In the genomic region with DNA sequence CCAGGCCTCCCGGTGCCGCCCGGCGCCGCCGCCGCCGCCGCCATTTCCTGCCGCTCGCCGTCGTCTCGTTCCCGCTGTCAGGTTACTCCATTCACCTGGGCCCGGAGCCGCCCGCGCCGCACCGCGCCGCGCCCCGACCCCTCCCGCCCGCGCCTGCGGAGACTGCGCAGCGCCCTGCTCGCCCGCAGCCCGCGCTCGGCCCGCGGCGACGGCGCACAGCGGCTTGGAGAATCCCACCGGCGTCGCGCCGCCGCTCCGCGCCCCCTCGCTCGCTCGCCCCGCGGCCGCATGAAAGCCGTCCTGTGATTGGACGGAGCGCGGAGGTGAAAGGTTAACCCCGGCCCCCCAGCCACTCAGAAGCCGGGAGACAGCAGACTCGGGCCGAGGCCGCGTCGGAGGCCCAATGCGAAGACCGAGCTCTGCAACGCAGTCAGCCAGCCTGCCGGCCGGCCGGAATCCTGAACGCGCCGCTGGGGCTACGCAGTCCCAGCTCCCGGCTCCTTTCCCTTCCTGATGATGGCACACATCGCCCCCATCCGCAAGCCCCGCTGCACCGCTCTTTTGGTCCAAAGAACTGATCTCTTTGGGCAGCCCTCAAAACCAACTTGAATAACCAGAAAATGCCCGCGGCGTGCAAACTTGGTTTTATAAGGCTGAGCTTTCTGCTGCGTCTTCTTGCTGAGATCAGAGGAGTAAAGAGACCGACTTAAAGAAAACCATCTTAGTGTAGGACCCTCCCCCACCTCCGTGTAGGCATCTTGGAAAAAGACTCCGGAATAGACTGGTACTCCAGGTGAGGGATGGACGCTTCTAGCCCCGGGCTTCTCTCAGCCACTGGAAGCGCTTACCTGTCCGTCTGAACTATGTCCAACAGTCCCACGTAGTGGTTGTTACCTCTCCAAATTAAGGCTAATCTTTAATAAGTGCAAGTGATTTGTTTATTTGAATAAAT, we compare ENCODE assay signal across 8 mouse cellular contexts. TPM values are rescaled to one million over a fixed set of nuclear protein-coding genes. Genes with fewer than 3 reads are reported as not detected.
DNase-seq lines count a peak whose midpoint lies in the region; ATAC-seq lines count a peak whose summit lies in the region.

A gene (minus strand): TSS at position 139 of the 952 bp plus-strand sequence.

- peak within 1 kb of the TSS; percentile 96 for H3K4me2 ChIP-seq in heart, embryonic 14.5 days (ENCODE audit: low read length)
- peak within 1 kb of the TSS; percentile 94 for H3K4me2 ChIP-seq in liver, embryonic 13.5 days
- H3K4me2 ChIP-seq in stomach, embryonic 16.5 days (ENCODE audit: low read depth, low read length), result peak within 1 kb of the TSS; percentile 96

- no peaks in the 10 kb centered on the region for H3K27me3 ChIP-seq in heart, embryonic 14.5 days (ENCODE audit: control insufficient read depth, insufficient read depth, low read length)
- H3K27me3 ChIP-seq in liver, embryonic 13.5 days, result no peaks in the 10 kb centered on the region
- H3K27me3 ChIP-seq in stomach, embryonic 16.5 days (ENCODE audit: control insufficient read depth, insufficient read depth, low read length), result no peaks in the 10 kb centered on the region

- WGBS in heart, embryonic 14.5 days, result under 1% methylated on average over 66 of the region's 94 CpGs
- WGBS in liver, embryonic 13.5 days (ENCODE audit: insufficient replicate concordance), result under 1% methylated on average over 93 of the region's 94 CpGs
- under 1% methylated on average over 80 of the region's 94 CpGs for WGBS in stomach, embryonic 16.5 days

- peak within 1 kb of the TSS; percentile 64 for H3K27ac ChIP-seq in brown adipose tissue, adult 24 weeks (replicated peaks; ENCODE audit: low read depth, low read length)
- peak within 1 kb of the TSS; percentile 84 to 89 for H3K27ac ChIP-seq in heart, embryonic 14.5 days (replicated peaks in 1 of 2; ENCODE audit: control insufficient read depth in 1 of 2, insufficient read depth in 1 of 2, low read depth in 2 of 2, low read length in 2 of 2)
- peak within 1 kb of the TSS; percentile 83 for H3K27ac ChIP-seq in liver, embryonic 13.5 days
- H3K27ac ChIP-seq in stomach, embryonic 16.5 days (ENCODE audit: low read length), result peak within 1 kb of the TSS; percentile 96

- H3K9ac ChIP-seq in heart, embryonic 14.5 days (ENCODE audit: low read length), result peak within 1 kb of the TSS; percentile 97
- H3K9ac ChIP-seq in liver, embryonic 13.5 days, result peak within 1 kb of the TSS; percentile 90
- peak within 1 kb of the TSS; percentile 97 for H3K9ac ChIP-seq in stomach, embryonic 16.5 days (ENCODE audit: low read length)

- peak within 1 kb of the TSS; percentile 91 for H3K4me3 ChIP-seq in brown adipose tissue, adult 24 weeks (ENCODE audit: insufficient read depth, low read depth, low read length)
- peak within 1 kb of the TSS; percentile 82 to 88 for H3K4me3 ChIP-seq in heart, embryonic 14.5 days (ENCODE audit: control insufficient read depth in 1 of 2, insufficient read depth in 1 of 2, low read depth in 1 of 2, low read length in 2 of 2)
- H3K4me3 ChIP-seq in liver, embryonic 13.5 days (replicated peaks), result peak within 1 kb of the TSS; percentile 85
- peak within 1 kb of the TSS; percentile 71 for H3K4me3 ChIP-seq in stomach, embryonic 16.5 days (replicated peaks; ENCODE audit: low read length)

- no peaks in the 10 kb centered on the region; the same call in 1 of the 2 replicates for H3K36me3 ChIP-seq in heart, embryonic 14.5 days (ENCODE audit: control insufficient read depth, insufficient read depth, low read length)
- peaks cover 7% of the 10 kb centered on the region for H3K36me3 ChIP-seq in liver, embryonic 13.5 days
- no peaks in the 10 kb centered on the region for H3K36me3 ChIP-seq in stomach, embryonic 16.5 days (ENCODE audit: control insufficient read depth, insufficient read depth, low read length)

- H3K4me1 ChIP-seq in brown adipose tissue, adult 24 weeks (ENCODE audit: control insufficient read depth, insufficient read depth, insufficient read length, low read length), result peaks cover 23% of the 10 kb centered on the region
- peaks cover 14 to 34% of the 10 kb centered on the region in 2 experiments for H3K4me1 ChIP-seq in heart, embryonic 14.5 days (ENCODE audit: control insufficient read depth in 2 of 2, insufficient read depth in 2 of 2, low read length in 2 of 2)
- peaks cover 47% of the 10 kb centered on the region for H3K4me1 ChIP-seq in liver, embryonic 13.5 days (replicated peaks)
- H3K4me1 ChIP-seq in stomach, embryonic 16.5 days (ENCODE audit: control insufficient read depth, insufficient read depth, low read length), result peaks cover 27% of the 10 kb centered on the region

- peak; percentile 93 for ATAC-seq in heart, embryonic 14.5 days (ENCODE audit: insufficient number of reproducible peaks, insufficient read depth, low FRiP score, low read depth)
- peak; percentile 92 for ATAC-seq in liver, embryonic 13.5 days (ENCODE audit: low read depth)
- peak; percentile 97 for ATAC-seq in stomach, embryonic 16.5 days (ENCODE audit: insufficient read depth, low FRiP score)

- DNase-seq in CD4-positive, CD25-positive, alpha-beta regulatory T cell, adult 2 months (ENCODE audit: low read depth, low spot score), result peak; percentile 96
- peak; percentile 77 for DNase-seq in fibroblast of lung, adult 2 months (ENCODE audit: low read depth)
- DNase-seq in kidney, postnatal 14 days, result peak; percentile 98
- peak; percentile 89 for DNase-seq in liver, embryonic 13.5 days
- DNase-seq in neural tube, embryonic 10.5 days (ENCODE audit: extremely low spot score, low spot score), result peak; percentile 99

- H3K9me3 ChIP-seq in heart, embryonic 14.5 days (ENCODE audit: control insufficient read depth, low read length), result no peaks in the 10 kb centered on the region
- no peaks in the 10 kb centered on the region for H3K9me3 ChIP-seq in liver, embryonic 13.5 days (replicated peaks)
- H3K9me3 ChIP-seq in stomach, embryonic 16.5 days (replicated peaks; ENCODE audit: control insufficient read depth, low read length), result no peaks in the 10 kb centered on the region

RNA-seq across cellular contexts. Expression of the gene that starts here (rescaled TPM):
- polyA plus RNA-seq in brown adipose tissue, adult 24 weeks (2012; ENCODE audit: insufficient read depth, insufficient read length, missing spikeins), result 11.7 and 13.2 TPM in 2 replicates
- polyA plus RNA-seq in heart, embryonic 14.5 days (2014; fragmentation: Nextera tagmentation; extraction: Ambion mirVana), result 15.4 and 19.7 TPM in 2 replicates
- 14.5 and 15.8 TPM in 2 replicates for polyA plus RNA-seq in liver, embryonic 13.5 days (2015; fragmentation: Nextera tagmentation; extraction: Ambion mirVana)
- 12.5 and 13.4 TPM in 2 replicates for polyA plus RNA-seq in stomach, embryonic 16.5 days (2015; fragmentation: Nextera tagmentation; extraction: Ambion mirVana)

Comparison
In these comparisons a context has a peak if more than half of its experiments do, and no peak if none do; other contexts are left out.
1. Peak in every context shown above with its lines: DNase-seq, ATAC-seq, H3K4me3 ChIP-seq and H3K27ac ChIP-seq.